Mouse (Mus musculus): ENCODE data around the gene A630010A05Rik. TPM values are rescaled to one million over a fixed set of nuclear protein-coding genes. Genes with fewer than 3 reads are reported as not detected.
"Not testable (repeated sequence)": the region's sequence is repeated elsewhere in the genome, so short reads cannot be mapped to it uniquely, and the experiment has no call there.

A630010A05Rik gene
- not detected in 2 replicates for polyA plus RNA-seq (2015; fragmentation: Nextera tagmentation; extraction: Ambion mirVana)

DNA sequence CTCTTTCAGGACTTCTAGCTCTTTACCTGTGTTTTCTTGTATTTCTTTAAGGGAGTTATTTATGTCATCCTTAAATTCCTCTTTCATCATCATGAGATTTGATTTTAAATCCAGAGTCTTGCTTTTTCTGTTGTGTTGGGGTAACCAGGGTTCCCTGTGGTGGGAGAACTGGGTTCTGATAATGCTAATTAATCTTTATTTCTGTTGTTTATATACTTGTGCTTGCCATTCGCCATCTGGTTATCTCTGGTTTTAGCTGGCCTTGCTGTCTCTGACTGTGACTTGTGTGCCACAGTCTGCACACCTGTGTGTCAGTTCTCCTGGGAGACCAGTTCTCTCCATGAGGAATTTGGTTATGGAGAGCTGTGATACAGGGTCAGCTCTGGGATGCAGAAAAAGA is at the start of gene A630010A05Rik:
Gene A630010A05Rik (plus strand): TSS at position 301 of the 400 bp plus-strand sequence.
- WGBS, result 96% methylated on average over 1 of the region's 1 CpGs
- H3K4me1 ChIP-seq (replicated peaks; ENCODE audit: control insufficient read depth, insufficient read depth, low read length), result no peaks in the 10 kb centered on the region
- no peak for ATAC-seq
- H3K27me3 ChIP-seq (replicated peaks; ENCODE audit: control insufficient read depth, insufficient read depth, low read length), result no peaks in the 10 kb centered on the region
- H3K36me3 ChIP-seq (ENCODE audit: control insufficient read depth, insufficient read depth), result no peaks in the 10 kb centered on the region
- 0 out of 2 replicates have a peak, but pooled peaks cover 2% of the 10 kb centered on the region for H3K9me3 ChIP-seq (ENCODE audit: control insufficient read depth, low read length)
- no peak within 1 kb of the TSS for H3K9ac ChIP-seq (replicated peaks; ENCODE audit: low read depth, low read length)
- no peak within 1 kb of the TSS for H3K4me2 ChIP-seq (ENCODE audit: low read length)
- H3K4me3 ChIP-seq (replicated peaks; ENCODE audit: low read length), result no peak within 1 kb of the TSS
- no peak within 1 kb of the TSS for H3K27ac ChIP-seq (ENCODE audit: low read length)

DNA sequence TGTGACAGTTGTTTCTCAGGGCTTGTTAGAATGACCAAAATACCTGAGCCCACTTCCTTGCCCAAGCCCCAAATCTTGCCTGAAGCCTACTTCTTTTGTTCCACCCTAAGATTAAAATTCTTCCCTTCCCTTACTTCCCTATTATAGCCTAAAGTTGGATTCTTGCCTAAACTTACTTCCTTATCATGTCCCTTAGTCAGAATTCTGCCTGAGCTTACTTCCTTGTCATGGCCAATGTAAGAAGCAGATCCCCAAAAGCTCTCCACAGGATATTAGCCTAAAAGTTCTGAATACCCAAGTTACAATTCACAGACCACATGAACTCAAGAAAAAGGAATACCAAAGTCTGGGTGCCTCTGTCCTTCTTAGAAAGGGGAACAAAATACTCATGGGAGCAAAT is 26.4 kb upstream of the A630010A05Rik start:
- no peak for ATAC-seq
- H3K36me3 ChIP-seq (ENCODE audit: control insufficient read depth, insufficient read depth), result no peaks in the 10 kb centered on the region
- H3K9ac ChIP-seq (replicated peaks; ENCODE audit: low read depth, low read length), result no peak overlapping the region
- no peak overlapping the region for H3K4me3 ChIP-seq (replicated peaks; ENCODE audit: low read length)
- no peaks in the 10 kb centered on the region for H3K4me1 ChIP-seq (replicated peaks; ENCODE audit: control insufficient read depth, insufficient read depth, low read length)
- H3K4me2 ChIP-seq (ENCODE audit: low read length), result no peak overlapping the region
- no peak overlapping the region for H3K27ac ChIP-seq (ENCODE audit: low read length)
- H3K27me3 ChIP-seq (replicated peaks; ENCODE audit: control insufficient read depth, insufficient read depth, low read length), result no peaks in the 10 kb centered on the region
- no peaks in the 10 kb centered on the region for H3K9me3 ChIP-seq (ENCODE audit: control insufficient read depth, low read length)

DNA sequence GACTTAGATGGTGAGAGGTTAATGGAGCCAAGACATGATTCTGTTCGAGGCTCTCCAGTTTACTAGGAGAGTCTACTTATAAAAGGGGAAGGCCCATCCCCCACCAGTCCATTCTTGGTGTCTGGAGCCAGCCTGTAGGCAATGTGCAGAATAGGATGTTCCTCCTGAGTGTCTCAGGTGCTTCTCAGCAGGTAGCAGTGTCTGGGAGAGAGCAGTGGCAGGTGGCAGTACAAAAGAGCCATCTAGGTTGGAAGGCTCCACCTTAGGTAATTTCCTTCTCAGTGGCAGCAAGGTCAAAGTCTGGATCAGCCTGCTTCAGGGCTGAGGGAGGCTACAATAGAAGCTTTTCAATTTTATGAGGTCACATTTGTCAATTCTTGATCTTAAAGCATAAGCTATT is 4.9 kb upstream of the A630010A05Rik start:
- ATAC-seq; H3K4me3 ChIP-seq (replicated peaks; ENCODE audit: low read length); H3K4me1 ChIP-seq (replicated peaks; ENCODE audit: control insufficient read depth, insufficient read depth, low read length); H3K27ac ChIP-seq (ENCODE audit: low read length); H3K9ac ChIP-seq (replicated peaks; ENCODE audit: low read depth, low read length); H3K36me3 ChIP-seq (ENCODE audit: control insufficient read depth, insufficient read depth); H3K27me3 ChIP-seq (replicated peaks; ENCODE audit: control insufficient read depth, insufficient read depth, low read length); H3K9me3 ChIP-seq (ENCODE audit: control insufficient read depth, low read length); H3K4me2 ChIP-seq (ENCODE audit: low read length): not testable (repeated sequence)
- WGBS, result 48% methylated on average over 1 of the region's 1 CpGs

Other genes with a start within 250 kb of the A630010A05Rik start
- 206 and 213 TPM in 2 replicates for gene Fopnl, start 244.9 kb upstream of the A630010A05Rik start, polyA plus RNA-seq (2015; fragmentation: Nextera tagmentation; extraction: Ambion mirVana)
- 11.3 and 11.6 TPM in 2 replicates for gene Abcc1, start 200.8 kb upstream of the A630010A05Rik start, polyA plus RNA-seq (2015; fragmentation: Nextera tagmentation; extraction: Ambion mirVana)